Mouse (Mus musculus) inflammation-experienced regulatory T-cells, adult 6 months (primary cell): Measurements from ENCODE around the gene Clec16a. TPM values are rescaled to one million over a fixed set of nuclear protein-coding genes. Genes with fewer than 3 reads are reported as not detected.

Experiments
- ATAC-seq: one replicate; pipeline ENCODE4 v1.8.0; 2017
- polyA plus RNA-seq, 3 experiments: library from polyadenylated mRNA; unstranded; fragments of 100-300 nt; shearing (Covaris generic); gene quantifications; one replicate each; pipeline ENCODE4 v1.2.1; 2017

Gene Clec16a
- polyA plus RNA-seq, 3 experiments from 2014 or later: 5.7 to 10.2 (median 7.8) TPM

DNA sequence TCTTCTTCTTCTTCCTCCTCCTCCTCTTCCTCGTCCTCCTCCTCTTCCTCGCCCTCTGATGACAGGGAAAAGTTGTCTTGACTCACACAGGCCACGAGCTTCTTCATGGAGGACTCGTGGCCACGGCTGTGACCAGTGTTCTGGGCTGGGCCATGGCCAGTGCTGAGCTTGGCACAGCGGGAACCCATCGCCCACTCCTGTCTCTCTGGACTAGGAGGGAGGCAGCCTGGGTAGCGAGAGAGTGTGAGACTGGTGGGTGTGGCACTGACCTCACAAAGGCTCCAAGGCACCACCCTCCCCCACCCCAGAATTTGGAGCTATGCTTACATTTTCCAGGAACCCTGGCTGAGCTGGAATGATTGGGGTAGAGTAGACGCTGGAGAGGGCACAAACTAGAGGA is 245.6 kb downstream of the Clec16a start, which contains the start of gene Prm3:
Gene Prm3 (minus strand): TSS at position 213 of the 400 bp plus-strand sequence.
- no peak for ATAC-seq

Other genes with a start within 250 kb of the Clec16a start
- gene Emp2, start 231.4 kb upstream of the Clec16a start, polyA plus RNA-seq: under 1 TPM in 1 of 3 experiments, not detected in 2; 0.07 TPM
- gene Tekt5, start 149.8 kb upstream of the Clec16a start, polyA plus RNA-seq: not detected
- 10 to 100 TPM; 46.9 to 77.0 (median 47.2) TPM for gene Nubp1, start 133.4 kb upstream of the Clec16a start, polyA plus RNA-seq
- gene Tvp23a, start 98.0 kb upstream of the Clec16a start, polyA plus RNA-seq: 1 to 10 TPM in 1 of 3 experiments, under 1 TPM in 2; 0.75 to 1.7 (median 0.92) TPM
- gene Ciita, start 65.3 kb upstream of the Clec16a start, polyA plus RNA-seq: 1 to 10 TPM in 2 of 3 experiments, under 1 TPM in 1; 0.86 to 1.8 (median 1.3) TPM
- 1 to 10 TPM; 4.1 to 5.1 (median 4.6) TPM for gene Dexi, start 2.3 kb upstream of the Clec16a start, polyA plus RNA-seq
- gene Socs1, start 240.2 kb downstream of the Clec16a start, polyA plus RNA-seq: 1 to 10 TPM; 3.9 to 4.7 (median 4.3) TPM
- gene Tnp2, start 243.3 kb downstream of the Clec16a start, polyA plus RNA-seq: 1 to 10 TPM; 6.3 to 9.8 (median 6.6) TPM
- gene Prm3, start 245.6 kb downstream of the Clec16a start, polyA plus RNA-seq: not detected